Mouse (Mus musculus) liver, adult 2 months (tissue): ENCODE measurements around the gene Ltb.

Experiments used
- CTCF ChIP-seq: fragments of 200-500 bp; IDR thresholded peaks from 2 replicates; pipeline ENCODE4 v1.5.1; 2011; ENCODE audit warnings: low read depth, low read length, control low read depth
- POLR2A ChIP-seq: fragments of 200-500 bp; IDR thresholded peaks from 2 replicates; pipeline ENCODE4 v1.6.1; 2011; ENCODE audit warnings: low read length, control low read depth; ENCODE audit not compliant: insufficient read depth; ENCODE audit errors: extremely low read depth

- no peak for TF ChIP-seq CTCF
- TF ChIP-seq POLR2A = no peak
These were observed 14.1 kb upstream of the Ltb start for GRCm38 (mm10) chr17:35180093-35180492.
